Mouse (Mus musculus): ENCODE results near the gene Eif2s2. TPM values are rescaled to one million over a fixed set of nuclear protein-coding genes. Genes with fewer than 3 reads are reported as not detected.
"Not testable (repeated sequence)": the region's sequence is repeated elsewhere in the genome, so short reads cannot be mapped to it uniquely, and the experiment has no call there.

The Eif2s2 gene
- 48.1 and 59.3 TPM in 2 replicates for polyA plus RNA-seq (2015; fragmentation: Nextera tagmentation; extraction: Ambion mirVana)

DNA sequence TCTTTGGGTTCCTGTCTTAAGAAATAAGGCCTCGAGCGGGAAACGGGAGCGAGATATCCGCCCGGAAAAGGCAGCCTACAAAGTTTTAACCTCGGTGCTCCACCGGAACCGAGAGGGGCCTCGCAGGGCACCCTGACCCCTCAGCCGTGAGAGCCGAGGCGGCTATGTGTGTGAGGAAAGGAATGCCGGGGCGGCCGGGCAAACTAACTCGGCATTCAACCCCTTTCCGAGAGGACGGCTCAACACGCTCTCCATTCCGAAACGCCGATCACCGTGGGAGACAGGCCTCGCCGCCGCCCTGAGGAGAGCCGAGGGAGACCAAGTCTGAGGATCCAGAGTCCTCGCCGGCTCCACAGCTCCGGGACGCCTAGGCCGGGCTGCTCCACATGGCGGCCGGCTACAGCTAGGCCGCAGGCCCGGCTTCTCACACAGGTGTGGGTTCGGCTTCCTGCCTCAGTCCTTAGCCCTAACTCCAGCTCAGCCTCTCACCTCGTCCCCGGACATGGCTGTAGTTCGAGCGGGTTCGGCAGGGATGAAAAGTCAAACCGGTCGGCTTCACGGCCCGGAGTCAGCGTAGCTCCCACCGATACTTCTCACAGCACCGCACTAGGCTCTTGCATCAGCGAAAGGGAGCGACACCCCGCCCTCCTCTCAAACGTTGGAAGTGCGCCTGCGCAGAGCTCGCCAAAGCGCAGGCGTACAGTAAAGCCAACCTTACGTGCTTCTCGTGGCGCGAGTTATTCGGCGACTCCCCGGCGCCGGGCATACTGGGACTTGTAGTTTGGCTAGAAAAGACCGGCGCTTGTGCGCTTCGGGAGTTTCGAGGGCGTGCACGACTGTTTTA is at the start of gene Eif2s2:
TSS of gene Eif2s2 (minus strand) at position 735 of the 844 bp plus-strand sequence.
- ATAC-seq (ENCODE audit: insufficient read depth): peak; percentile 97
- Histone ChIP-seq H3K4me3 (replicated peaks) (peak within 1 kb of the TSS; percentile 89), H3K9me3 (replicated peaks) (no peaks in the 10 kb centered on the region), H3K9ac (peak within 1 kb of the TSS; percentile 93), H3K36me3 (replicated peaks) (peaks cover 14% of the 10 kb centered on the region), H3K27ac (replicated peaks) (peak within 1 kb of the TSS; percentile 93), H3K27me3 (peaks cover 4% of the 10 kb centered on the region; the same call in 1 of the 2 replicates), H3K4me1 (replicated peaks) (peaks cover 26% of the 10 kb centered on the region), H3K4me2 (peak within 1 kb of the TSS; percentile 85)
- WGBS (ENCODE audit: insufficient replicate concordance): under 1% methylated on average over 75 of the region's 75 CpGs

GRCm38 (mm10) chr2:154941952-154942351 is 49.2 kb upstream of the Eif2s2 start:
- H3K9me3 ChIP-seq (replicated peaks): no peaks in the 10 kb centered on the region
- no peak for ATAC-seq (ENCODE audit: insufficient read depth)
- no peaks in the 10 kb centered on the region; the same call in 1 of the 2 replicates for H3K4me1 ChIP-seq (replicated peaks)
- no peak overlapping the region for H3K4me3 ChIP-seq (replicated peaks)
- 27% methylated on average over 10 of the region's 10 CpGs for WGBS (ENCODE audit: insufficient replicate concordance)
- no peaks in the 10 kb centered on the region for H3K36me3 ChIP-seq (replicated peaks)
- H3K27ac ChIP-seq (replicated peaks): no peak overlapping the region
- no peak overlapping the region for H3K4me2 ChIP-seq
- H3K27me3 ChIP-seq: no peaks in the 10 kb centered on the region
- no peak overlapping the region for H3K9ac ChIP-seq

DNA sequence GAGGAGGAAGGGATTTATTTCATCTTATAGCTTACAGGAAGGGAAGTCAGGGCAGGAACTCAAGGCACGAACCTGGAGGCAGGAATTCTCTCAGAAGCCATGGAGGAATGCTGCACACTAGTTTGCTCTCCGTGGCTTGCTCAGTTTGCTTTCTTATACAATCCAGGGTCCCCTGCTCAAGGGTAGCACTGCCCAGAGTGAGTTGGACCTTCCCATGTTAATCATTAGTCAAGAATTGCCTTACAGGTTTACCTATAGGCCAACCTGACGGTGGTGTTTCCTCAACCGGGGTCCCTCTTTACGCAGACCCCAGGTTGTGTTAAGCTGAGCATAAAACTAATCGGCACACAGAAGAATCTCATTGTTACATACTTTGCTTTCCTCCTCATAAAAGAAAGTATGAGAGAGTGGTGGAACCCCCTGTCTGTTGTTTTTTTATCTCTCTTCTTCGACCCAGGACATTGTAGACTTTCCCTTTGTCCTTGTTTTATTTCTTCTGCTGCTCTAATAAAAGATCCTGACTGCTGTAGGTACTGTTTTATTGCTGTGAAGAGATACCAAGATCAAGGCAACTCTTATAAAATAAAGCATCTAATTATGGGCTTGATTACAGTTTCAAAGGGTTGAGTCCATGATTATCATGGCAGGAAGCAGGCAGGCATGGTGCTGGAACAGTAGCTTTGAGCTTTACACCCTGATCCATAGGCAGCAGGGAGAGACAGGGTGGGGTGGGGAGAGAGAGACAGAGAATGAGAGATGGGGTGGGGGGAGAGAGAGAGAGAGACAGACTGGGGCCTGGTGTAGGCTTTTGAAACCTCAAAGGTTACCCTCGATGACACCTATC is 45.0 kb upstream of the Eif2s2 start:
- no peak overlapping the region for H3K4me2 ChIP-seq
- H3K27ac ChIP-seq (replicated peaks): no peak overlapping the region
- WGBS (ENCODE audit: insufficient replicate concordance): 52% methylated on average over 8 of the region's 8 CpGs
- no peaks in the 10 kb centered on the region for H3K36me3 ChIP-seq (replicated peaks)
- ATAC-seq (ENCODE audit: insufficient read depth): no peak
- H3K9me3 ChIP-seq (replicated peaks): no peaks in the 10 kb centered on the region
- H3K4me1 ChIP-seq (replicated peaks): no peaks in the 10 kb centered on the region; the same call in 1 of the 2 replicates
- H3K4me3 ChIP-seq (replicated peaks): no peak overlapping the region
- 0 out of 2 replicates have a peak, but pooled peaks cover 4% of the 10 kb centered on the region for H3K27me3 ChIP-seq
- no peak overlapping the region for H3K9ac ChIP-seq

DNA sequence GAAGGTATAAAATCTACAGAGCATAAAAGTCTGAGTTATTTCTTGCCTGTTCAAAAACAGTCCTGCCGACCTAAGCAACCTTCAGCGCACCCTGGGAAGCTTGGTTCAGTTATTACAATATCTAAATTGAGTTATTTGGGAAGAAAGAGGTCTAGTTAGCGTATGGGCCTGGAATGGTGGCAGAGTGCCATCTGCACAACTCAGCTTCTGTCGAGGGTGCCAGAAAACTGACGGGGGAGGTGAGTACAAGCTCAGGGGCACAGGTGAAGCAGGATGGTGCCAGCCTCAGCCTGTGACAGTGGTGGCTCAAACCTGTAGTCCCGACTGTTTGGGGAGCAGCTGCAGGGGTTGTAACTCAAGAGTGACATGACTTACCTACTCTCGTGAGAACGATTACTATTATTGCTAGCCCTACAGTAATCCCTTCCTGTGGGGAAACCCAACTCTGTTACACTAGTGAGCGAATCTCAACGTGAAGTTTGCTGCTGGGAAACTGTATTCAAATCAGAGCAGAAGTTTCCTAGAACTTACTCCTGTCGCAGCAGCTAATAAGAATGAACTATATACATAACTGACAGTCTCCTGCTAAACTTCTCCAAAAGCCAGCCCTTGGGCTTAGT is 43.9 kb upstream of the Eif2s2 start:
- no peak for ATAC-seq (ENCODE audit: insufficient read depth)
- whole genome bisulfite sequencing (ENCODE audit: insufficient replicate concordance): 55% methylated on average over 11 of the region's 11 CpGs

GRCm38 (mm10) chr2:154936106-154936505 is 43.4 kb upstream of the Eif2s2 start:
- no peak for ATAC-seq (ENCODE audit: insufficient read depth)
- H3K4me2 ChIP-seq: no peak overlapping the region
- 50% methylated on average over 6 of the region's 6 CpGs for WGBS (ENCODE audit: insufficient replicate concordance)
- H3K4me3 ChIP-seq (replicated peaks): no peak overlapping the region
- H3K9me3 ChIP-seq (replicated peaks): no peaks in the 10 kb centered on the region
- no peaks in the 10 kb centered on the region for H3K4me1 ChIP-seq (replicated peaks)
- no peaks in the 10 kb centered on the region for H3K36me3 ChIP-seq (replicated peaks)
- H3K27ac ChIP-seq (replicated peaks): no peak overlapping the region
- 0 out of 2 replicates have a peak, but pooled peaks cover 4% of the 10 kb centered on the region for H3K27me3 ChIP-seq
- no peak overlapping the region for H3K9ac ChIP-seq

More for the DNA sequence above, 43.9 kb upstream of the Eif2s2 start:
- no peak overlapping the region for H3K9ac ChIP-seq
- H3K36me3 ChIP-seq (replicated peaks): no peaks in the 10 kb centered on the region
- H3K4me3 ChIP-seq (replicated peaks): no peak overlapping the region
- H3K27me3 ChIP-seq: 0 out of 2 replicates have a peak, but pooled peaks cover 4% of the 10 kb centered on the region
- no peak overlapping the region for H3K4me2 ChIP-seq
- no peaks in the 10 kb centered on the region for H3K4me1 ChIP-seq (replicated peaks)
- H3K27ac ChIP-seq (replicated peaks): no peak overlapping the region
- H3K9me3 ChIP-seq (replicated peaks): no peaks in the 10 kb centered on the region

DNA sequence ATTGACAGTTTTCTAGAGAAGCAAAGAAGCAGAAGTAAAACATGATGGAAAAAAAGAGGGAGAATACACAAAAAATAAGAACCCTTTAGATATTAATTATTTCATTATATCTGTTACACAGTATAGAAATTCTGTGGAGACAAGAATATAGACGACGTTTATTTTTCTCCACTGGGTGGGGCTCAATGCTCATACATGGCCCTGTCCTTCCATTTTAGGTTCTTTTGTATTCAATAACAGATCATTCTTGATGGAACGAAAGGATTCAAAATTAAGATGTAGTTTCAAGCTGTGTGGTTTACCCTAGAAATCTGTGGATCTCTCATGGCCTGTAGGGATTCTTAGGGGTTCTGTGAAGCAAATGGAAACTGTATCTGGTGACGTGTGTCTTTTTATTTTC is 41.1 kb upstream of the Eif2s2 start:
- no peak overlapping the region for H3K4me2 ChIP-seq
- H3K36me3 ChIP-seq (replicated peaks): no peaks in the 10 kb centered on the region
- H3K27me3 ChIP-seq: 0 out of 2 replicates have a peak, but pooled peaks cover 4% of the 10 kb centered on the region
- no peaks in the 10 kb centered on the region for H3K4me1 ChIP-seq (replicated peaks)
- H3K9ac ChIP-seq: no peak overlapping the region
- H3K9me3 ChIP-seq (replicated peaks): no peaks in the 10 kb centered on the region
- ATAC-seq (ENCODE audit: insufficient read depth): no peak
- H3K4me3 ChIP-seq (replicated peaks): no peak overlapping the region
- WGBS (ENCODE audit: insufficient replicate concordance): 49% methylated on average over 4 of the region's 4 CpGs
- H3K27ac ChIP-seq (replicated peaks): no peak overlapping the region

- no peaks in the 10 kb centered on the region for H3K36me3 ChIP-seq (replicated peaks)
- H3K27me3 ChIP-seq: no peaks in the 10 kb centered on the region
- no peak for ATAC-seq (ENCODE audit: insufficient read depth)
- 63% methylated on average over 2 of the region's 2 CpGs for WGBS (ENCODE audit: insufficient replicate concordance)
- no peak overlapping the region for H3K9ac ChIP-seq
- H3K4me2 ChIP-seq: no peak overlapping the region
- H3K27ac ChIP-seq (replicated peaks): no peak overlapping the region
- H3K4me3 ChIP-seq (replicated peaks): no peak overlapping the region
- no peaks in the 10 kb centered on the region for H3K9me3 ChIP-seq (replicated peaks)
- no peaks in the 10 kb centered on the region for H3K4me1 ChIP-seq (replicated peaks)
Measured at GRCm38 (mm10) chr2:154928298-154928697, 35.6 kb upstream of the Eif2s2 start.

GRCm38 (mm10) chr2:154926843-154927242 is 34.1 kb upstream of the Eif2s2 start:
- Histone ChIP-seq H3K4me2 (no peak overlapping the region), H3K9ac (no peak overlapping the region), H3K4me1 (replicated peaks) (no peaks in the 10 kb centered on the region), H3K4me3 (replicated peaks) (no peak overlapping the region), H3K36me3 (replicated peaks) (no peaks in the 10 kb centered on the region), H3K9me3 (replicated peaks) (no peaks in the 10 kb centered on the region), H3K27ac (replicated peaks) (no peak overlapping the region), H3K27me3 (no peaks in the 10 kb centered on the region)
- no peak for ATAC-seq (ENCODE audit: insufficient read depth)
- WGBS (ENCODE audit: insufficient replicate concordance): 74% methylated on average over 6 of the region's 6 CpGs

DNA sequence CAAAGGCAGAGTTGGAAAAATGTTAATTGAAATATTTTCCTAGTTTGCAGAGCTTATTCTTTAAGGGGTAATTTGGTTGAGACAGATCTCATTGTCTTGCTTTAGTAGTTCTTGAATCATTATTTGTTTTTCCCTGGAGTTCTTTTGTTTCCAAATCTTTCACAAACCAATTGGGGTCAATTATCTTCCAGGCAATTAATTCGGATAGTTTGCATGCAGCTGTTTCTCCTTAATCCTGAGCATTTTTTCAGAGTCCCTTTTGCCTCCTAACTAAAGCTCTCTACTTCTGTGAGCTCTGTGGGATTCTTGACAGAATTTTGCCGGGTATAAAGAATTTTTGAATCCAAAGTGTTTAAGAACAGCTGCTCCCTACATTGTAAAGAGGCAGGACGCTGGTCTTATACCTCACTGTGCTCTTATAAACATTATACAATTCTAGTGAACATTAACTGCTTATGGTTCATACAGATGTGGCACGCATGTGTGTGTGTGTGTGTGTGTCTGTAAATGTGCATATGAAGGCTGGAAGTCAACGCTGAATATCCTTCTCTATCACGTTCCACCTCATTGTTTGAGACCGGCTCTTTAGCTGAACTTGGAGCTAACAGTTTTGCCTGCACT is 32.8 kb upstream of the Eif2s2 start:
- no peak overlapping the region for H3K4me3 ChIP-seq (replicated peaks)
- H3K9me3 ChIP-seq (replicated peaks): no peaks in the 10 kb centered on the region
- 61% methylated on average over 7 of the region's 7 CpGs for WGBS (ENCODE audit: insufficient replicate concordance)
- no peak for ATAC-seq (ENCODE audit: insufficient read depth)
- no peak overlapping the region for H3K27ac ChIP-seq (replicated peaks)
- no peaks in the 10 kb centered on the region for H3K4me1 ChIP-seq (replicated peaks)
- H3K27me3 ChIP-seq: no peaks in the 10 kb centered on the region
- no peak overlapping the region for H3K4me2 ChIP-seq
- no peaks in the 10 kb centered on the region for H3K36me3 ChIP-seq (replicated peaks)
- H3K9ac ChIP-seq: no peak overlapping the region

- not testable (repeated sequence) for H3K4me2 ChIP-seq; H3K27ac ChIP-seq (replicated peaks); H3K9me3 ChIP-seq (replicated peaks); H3K4me1 ChIP-seq (replicated peaks); H3K4me3 ChIP-seq (replicated peaks); H3K27me3 ChIP-seq; H3K9ac ChIP-seq; ATAC-seq (ENCODE audit: insufficient read depth); H3K36me3 ChIP-seq (replicated peaks)
- WGBS (ENCODE audit: insufficient replicate concordance): no CpG with 5 or more reads among the region's 4 CpGs
Measured at GRCm38 (mm10) chr2:154922134-154922533, 29.4 kb upstream of the Eif2s2 start.
